Mouse (Mus musculus) hindbrain, embryonic 11.5 days (tissue): ENCODE data around the gene Cntn2. TPM values are rescaled to one million over a fixed set of nuclear protein-coding genes. Genes with fewer than 3 reads are reported as not detected.

ENCODE experiments used
- ATAC-seq: fragments of 200-750 bp; cut with Nextera tagmentation; 2 replicates; pipeline ENCODE4 v1.8.0; 2017; ENCODE audit warnings: mild to moderate bottlenecking, moderate TSS enrichment, moderate library complexity; ENCODE audit not compliant: low FRiP score
- DNase-seq: peaks from one replicate; pipeline ENCODE4 v3.0.0-alpha.2; 2015; ENCODE audit warnings: low spot score
- H3K27ac ChIP-seq: fragments of 300-500 bp; sonication (generic); 2 replicates; pipeline ENCODE4 v1.5.1; 2014; ENCODE audit warnings: mild to moderate bottlenecking, low read depth, low read length
- H3K27me3 ChIP-seq: fragments of 300-500 bp; sonication (generic); 2 replicates; pipeline ENCODE4 v1.6.1; 2014; ENCODE audit warnings: mild to moderate bottlenecking, low read length, moderate library complexity, mixed read lengths; ENCODE audit not compliant: control insufficient read depth, insufficient read depth
- H3K36me3 ChIP-seq: fragments of 300-500 bp; sonication (generic); 2 replicates; pipeline ENCODE4 v1.6.1; 2014; ENCODE audit warnings: mild to moderate bottlenecking, low read length, moderate library complexity, mixed read lengths; ENCODE audit not compliant: control insufficient read depth, insufficient read depth
- H3K4me1 ChIP-seq: fragments of 300-500 bp; sonication (generic); replicated peaks from 2 replicates; pipeline ENCODE4 v1.6.1; 2014; ENCODE audit warnings: low read length, mixed read lengths; ENCODE audit not compliant: control insufficient read depth, insufficient read depth
- H3K4me2 ChIP-seq: fragments of 300-500 bp; sonication (generic); replicated peaks from 2 replicates; pipeline ENCODE4 v1.6.1; 2014; ENCODE audit warnings: mild to moderate bottlenecking, low read depth, low read length
- H3K4me3 ChIP-seq: fragments of 300-500 bp; sonication (generic); 2 replicates; pipeline ENCODE4 v1.5.1; 2014; ENCODE audit warnings: low read depth, low read length
- H3K9ac ChIP-seq: fragments of 300-500 bp; sonication (generic); 2 replicates; pipeline ENCODE4 v1.6.1; 2014; ENCODE audit warnings: low read depth, low read length
- H3K9me3 ChIP-seq: fragments of 300-500 bp; sonication (generic); 2 replicates; pipeline ENCODE4 v1.6.1; 2016; ENCODE audit warnings: low read length; ENCODE audit not compliant: control insufficient read depth
- WGBS: fragments of 180-500 bp; shearing (Covaris S2); extraction: QIAGEN DNeasy Blood & Tissue Kit; methylation state at CpG from one replicate; pipeline ENCODE4 v1.1.7; 2014; 5-methylcytosine and 5-hydroxymethylcytosine counted together
- polyA plus RNA-seq: library from polyadenylated mRNA; unstranded; fragments of >200 nt; fragmentation: Nextera tagmentation; extraction: Ambion mirVana; gene quantifications from 2 replicates; pipeline ENCODE4 v1.2.1, GENCODE M21; 2014

Gene Cntn2
- polyA plus RNA-seq, 1 experiment from 2014 or later: 68.9 TPM

GRCm38 (mm10) chr1:132576845-132577244 lies 33.8 kb upstream of the Cntn2 start:
- H3K4me3 ChIP-seq: no peak overlapping the region
- ATAC-seq (no peak), DNase-seq (no peak)
- WGBS: 96% methylated on average over 8 of the region's 8 CpGs
- H3K27ac ChIP-seq: no peak overlapping the region
- no peaks in the 10 kb centered on the region for H3K9me3 ChIP-seq
- no peak overlapping the region for H3K4me2 ChIP-seq
- no peaks in the 10 kb centered on the region for H3K36me3 ChIP-seq
- no peak overlapping the region for H3K9ac ChIP-seq
- H3K27me3 ChIP-seq: no peaks in the 10 kb centered on the region
- 0 out of 2 replicates have a peak, but pooled peaks cover 6% of the 10 kb centered on the region for H3K4me1 ChIP-seq

- no peak overlapping the region for H3K27ac ChIP-seq
Measured at GRCm38 (mm10) chr1:132572851-132573250, 29.8 kb upstream of the Cntn2 start.

GRCm38 (mm10) chr1:132571613-132572012 lies 28.6 kb upstream of the Cntn2 start:
- WGBS: 97% methylated on average over 1 of the region's 1 CpGs
- Histone ChIP-seq H3K27ac (no peak overlapping the region), H3K27me3 (no peaks in the 10 kb centered on the region), H3K9me3 (no peaks in the 10 kb centered on the region), H3K4me2 (no peak overlapping the region), H3K9ac (no peak overlapping the region), H3K36me3 (no peaks in the 10 kb centered on the region), H3K4me1 (0 out of 2 replicates have a peak, but pooled peaks cover 4% of the 10 kb centered on the region), H3K4me3 (no peak overlapping the region)
- ATAC-seq (no peak), DNase-seq (no peak)

More at GRCm38 (mm10) chr1:132572851-132573250, 29.8 kb upstream of the Cntn2 start:
- Histone ChIP-seq H3K9ac (no peak overlapping the region), H3K27me3 (no peaks in the 10 kb centered on the region), H3K4me3 (no peak overlapping the region), H3K4me1 (0 out of 2 replicates have a peak, but pooled peaks cover 4% of the 10 kb centered on the region), H3K9me3 (no peaks in the 10 kb centered on the region), H3K36me3 (no peaks in the 10 kb centered on the region), H3K4me2 (no peak overlapping the region)
- ATAC-seq (no peak), DNase-seq (no peak)
- WGBS: 93% methylated on average over 7 of the region's 7 CpGs

- Histone ChIP-seq H3K27me3 (no peaks in the 10 kb centered on the region), H3K4me1 (0 out of 2 replicates have a peak, but pooled peaks cover 4% of the 10 kb centered on the region), H3K9me3 (no peaks in the 10 kb centered on the region), H3K4me2 (no peak overlapping the region), H3K9ac (no peak overlapping the region), H3K27ac (no peak overlapping the region), H3K4me3 (no peak overlapping the region), H3K36me3 (no peaks in the 10 kb centered on the region)
- WGBS: 94% methylated on average over 8 of the region's 8 CpGs
- DNase-seq (no peak), ATAC-seq (no peak)
Measured at GRCm38 (mm10) chr1:132570906-132571305, 27.9 kb upstream of the Cntn2 start.

GRCm38 (mm10) chr1:132570068-132570780 lies 27.2 kb upstream of the Cntn2 start:
- Histone ChIP-seq H3K9ac (no peak overlapping the region), H3K4me2 (no peak overlapping the region), H3K36me3 (no peaks in the 10 kb centered on the region), H3K27ac (no peak overlapping the region), H3K9me3 (no peaks in the 10 kb centered on the region), H3K4me1 (0 out of 2 replicates have a peak, but pooled peaks cover 4% of the 10 kb centered on the region), H3K4me3 (no peak overlapping the region), H3K27me3 (no peaks in the 10 kb centered on the region)
- 94% methylated on average over 15 of the region's 15 CpGs for WGBS
- DNase-seq (no peak), ATAC-seq (no peak)

- 77% methylated on average over 9 of the region's 9 CpGs for WGBS
- Histone ChIP-seq H3K4me1 (0 out of 2 replicates have a peak, but pooled peaks cover 4% of the 10 kb centered on the region), H3K4me2 (no peak overlapping the region), H3K27ac (no peak overlapping the region), H3K27me3 (no peaks in the 10 kb centered on the region), H3K4me3 (no peak overlapping the region), H3K9me3 (no peaks in the 10 kb centered on the region), H3K9ac (no peak overlapping the region), H3K36me3 (no peaks in the 10 kb centered on the region)
- ATAC-seq: no peak
- no peak for DNase-seq
Measured at GRCm38 (mm10) chr1:132569516-132569915, 26.5 kb upstream of the Cntn2 start.

GRCm38 (mm10) chr1:132567336-132568125 lies 24.5 kb upstream of the Cntn2 start:
- DNase-seq: no peak
- no peak for ATAC-seq
- WGBS: 85% methylated on average over 11 of the region's 11 CpGs
- Histone ChIP-seq H3K4me2 (no peak overlapping the region), H3K36me3 (no peaks in the 10 kb centered on the region), H3K4me3 (no peak overlapping the region), H3K9ac (no peak overlapping the region), H3K27me3 (no peaks in the 10 kb centered on the region), H3K27ac (no peak overlapping the region), H3K9me3 (no peaks in the 10 kb centered on the region), H3K4me1 (0 out of 2 replicates have a peak, but pooled peaks cover 4% of the 10 kb centered on the region)

- no peaks in the 10 kb centered on the region for H3K9me3 ChIP-seq
- peaks cover 9% of the 10 kb centered on the region for H3K4me1 ChIP-seq
- no peaks in the 10 kb centered on the region for H3K36me3 ChIP-seq
- no peak overlapping the region for H3K27ac ChIP-seq
- no peak for ATAC-seq
- H3K4me2 ChIP-seq: no peak overlapping the region
- DNase-seq: no peak
- 77% methylated on average over 7 of the region's 7 CpGs for WGBS
- no peak overlapping the region for H3K9ac ChIP-seq
- no peaks in the 10 kb centered on the region for H3K27me3 ChIP-seq
- H3K4me3 ChIP-seq: no peak overlapping the region
Measured at GRCm38 (mm10) chr1:132565766-132566165, 22.7 kb upstream of the Cntn2 start.
